Mouse (Mus musculus) left cerebral cortex, postnatal 4 days (tissue): ENCODE results near the gene Gm11487. TPM values are rescaled to one million over a fixed set of nuclear protein-coding genes. Genes with fewer than 3 reads are reported as not detected.
"Not testable (repeated sequence)": the region's sequence is repeated elsewhere in the genome, so short reads cannot be mapped to it uniquely, and the experiment has no call there.

Experiments
- DNase-seq: peaks from one replicate; pipeline ENCODE4 v3.0.0-alpha.2; 2022
- intact Hi-C: fragments of 180-260 bp; cut with DNase I; formaldehyde crosslinking; loops from one replicate; pipeline ENCODE4 v1.15.1; 2025
- total RNA-seq, 2 experiments: library from RNA; stranded (reverse); gene quantifications; 2 replicates each; pipeline ENCODE4 v1.2.3; 2021

Gm11487 gene
- total RNA-seq, result not detected

DNA sequence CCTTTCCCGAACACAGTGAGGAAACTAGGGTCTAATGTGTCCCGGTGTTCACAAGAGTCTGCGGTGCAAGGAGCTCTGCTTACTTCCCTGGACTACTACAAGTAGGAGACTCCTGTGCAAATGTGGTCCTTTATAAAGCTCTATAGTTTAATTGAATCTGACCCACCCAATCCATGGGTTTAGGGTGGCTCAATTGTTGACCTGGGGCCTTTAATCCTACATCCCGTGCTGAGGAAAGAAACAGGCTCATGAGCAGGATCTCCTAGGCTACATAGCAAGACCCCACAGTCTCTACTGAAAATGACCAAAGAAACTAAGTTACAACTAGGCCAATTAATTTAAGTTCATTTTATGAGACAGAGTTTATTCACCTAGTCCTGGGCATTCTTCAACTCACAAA is at the start of gene Gm11487:
Gene Gm11487 (minus strand): TSS at position 101 of the 400 bp plus-strand sequence.
- intact Hi-C loops, DNase-seq: not testable (repeated sequence)

DNA sequence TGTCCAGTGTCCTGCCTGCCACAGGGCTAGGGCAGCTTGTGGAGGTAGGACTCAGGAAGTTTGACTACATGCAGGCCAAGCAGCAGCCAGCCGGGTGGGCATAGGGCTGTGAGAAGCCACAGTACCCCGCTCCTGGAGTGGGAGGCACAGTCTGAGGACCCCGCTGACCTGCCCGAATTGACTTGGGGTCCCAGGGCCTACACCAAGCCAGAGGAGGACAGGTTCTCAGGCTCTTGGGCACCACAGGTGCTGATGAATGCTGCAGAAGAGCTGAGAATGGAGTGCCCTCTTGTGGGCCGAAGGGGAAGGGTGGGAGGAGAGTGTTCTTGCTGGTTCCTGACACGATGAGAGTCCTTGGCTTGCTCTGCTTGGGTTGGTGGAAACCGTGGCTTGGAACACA is 39.8 kb upstream of the Gm11487 start:
- DNase-seq, result peak; percentile 35
- intact Hi-C loops, result no loop called here

- intact Hi-C loops, result no loop called here
- DNase-seq, result no peak
Observed at GRCm38 (mm10) chr4:73442568-73442967, 37.7 kb upstream of the Gm11487 start.

DNA sequence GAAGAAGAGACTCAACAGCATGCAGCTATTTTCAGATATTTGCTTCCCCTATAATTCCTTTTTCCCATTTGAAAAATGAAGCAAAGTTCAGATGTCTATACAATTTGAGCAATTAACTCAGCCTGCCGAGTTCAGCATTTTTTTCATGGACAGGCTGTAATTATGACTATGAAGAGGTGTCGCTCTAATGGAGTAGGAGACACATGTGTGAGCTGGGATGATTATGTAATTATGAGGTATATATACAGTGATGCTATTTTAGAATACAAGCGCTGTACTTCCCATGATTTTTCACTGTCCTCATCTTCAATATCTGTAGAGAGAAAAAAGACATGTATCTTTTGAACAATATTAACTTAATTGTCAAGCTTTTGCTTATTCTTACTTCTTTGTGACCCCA is 21.0 kb upstream of the Gm11487 start:
- intact Hi-C loops, result no loop called here
- no peak for DNase-seq

DNA sequence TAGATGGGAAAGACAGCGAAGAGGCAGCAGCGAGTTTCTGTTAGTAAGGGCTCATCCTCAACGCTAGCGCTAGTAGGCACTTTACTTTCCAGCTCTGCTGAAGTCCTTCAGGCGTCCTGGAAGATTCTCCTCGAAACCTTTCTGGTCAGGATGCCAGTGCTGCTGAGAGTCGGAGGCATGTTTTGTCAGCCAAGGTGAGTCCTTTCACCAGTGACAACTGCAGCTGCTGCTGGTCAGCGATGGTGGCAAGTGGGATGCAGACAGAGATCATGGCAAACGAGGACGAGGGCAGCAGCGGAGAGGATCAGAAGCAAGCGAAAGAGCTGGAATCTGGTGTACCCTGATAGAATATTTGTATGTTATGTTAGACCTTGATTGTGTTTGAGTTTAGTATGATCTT is 18.2 kb upstream of the Gm11487 start:
- intact Hi-C loops, result no loop called here
- no peak for DNase-seq

DNA sequence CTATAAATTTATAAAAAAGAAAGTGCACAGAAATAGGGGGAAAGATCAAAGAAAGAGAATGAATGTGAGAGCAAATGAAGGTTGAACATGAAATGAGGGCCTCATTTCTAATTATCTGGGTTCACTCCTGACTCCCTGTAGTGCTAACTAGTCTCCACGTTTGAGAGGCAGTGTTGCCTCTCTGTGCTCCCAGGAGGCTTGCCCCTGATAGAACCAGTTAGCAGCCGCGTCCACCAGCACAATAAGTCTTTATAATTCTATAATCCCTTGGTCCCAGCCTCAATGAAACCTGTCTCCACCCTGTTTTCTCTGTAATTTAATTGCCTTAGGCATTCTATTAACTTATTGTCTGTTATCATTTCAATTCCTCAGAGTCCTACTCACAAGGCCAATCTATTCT is 38.3 kb downstream of the Gm11487 start:
- DNase-seq, result no peak
- intact Hi-C loops, result no loop called here

Other genes with a start within 250 kb of the Gm11487 start
- not detected for gene Gm11238, start 202.8 kb upstream of the Gm11487 start, total RNA-seq
- not detected for gene Gm11237, start 217.9 kb upstream of the Gm11487 start, total RNA-seq
- not detected for gene Gm11236, start 233.0 kb upstream of the Gm11487 start, total RNA-seq